Mouse (Mus musculus): ENCODE results near the gene Vmo1. TPM values are rescaled to one million over a fixed set of nuclear protein-coding genes. Genes with fewer than 3 reads are reported as not detected.
A peak's percentile ranks its signal among the peaks of the same experiment; 100 is the strongest.

Gene Vmo1
- not detected for total RNA-seq (2021)
- long read RNA-seq, experiment 1 = 0 reads
- long read RNA-seq, experiment 2 = 0 reads

GRCm38 (mm10) chr11:70514288-70514687, at the start of gene Vmo1:
TSS of gene Vmo1 (minus strand) at chr11:70514616.
- DNase-seq (ENCODE audit: extremely low spot score in 1 of 2, low spot score in 2 of 2) = no peak
- intact Hi-C loops (cut with DNase I) = no loop called here
- TF ChIP-seq CTCF (IDR thresholded peaks at IDR 0.05) = no peak
- Histone ChIP-seq H3K27ac (no peak within 1 kb of the TSS), H3K4me3 (no peak within 1 kb of the TSS)

GRCm38 (mm10) chr11:70563470-70564275, 49.3 kb upstream of the Vmo1 start:
- DNase-seq (ENCODE audit: extremely low spot score in 1 of 2, low spot score in 2 of 2) = peak in 1 of 2 experiments; percentile 41
- Histone ChIP-seq H3K27ac (peak overlapping the region; percentile 98), H3K4me3 (peak overlapping the region; percentile 100)
- intact Hi-C loops (cut with DNase I) = loop anchor here (2.0 kb wide), 3 partner anchors 21 to 39 kb away; partner anchors contain the start of genes Pld2 and Psmb6
- no peak for TF ChIP-seq CTCF (IDR thresholded peaks at IDR 0.05)

- no peak for TF ChIP-seq CTCF (IDR thresholded peaks at IDR 0.05)
- no peak for DNase-seq (ENCODE audit: extremely low spot score in 1 of 2, low spot score in 2 of 2)
- Histone ChIP-seq H3K27ac (peak overlapping the region; percentile 98), H3K4me3 (peak overlapping the region; percentile 100)
- intact Hi-C loops (cut with DNase I) = loop anchor here (2.0 kb wide), 2 partner anchors 22 to 38 kb away; partner anchors contain the start of genes Pld2 and Psmb6
These were observed 48.6 kb upstream of the Vmo1 start for GRCm38 (mm10) chr11:70562995-70563469.

GRCm38 (mm10) chr11:70562287-70562994, 48.0 kb upstream of the Vmo1 start, which contains the start of gene Mink1:
TSS of gene Mink1 (plus strand) at chr11:70562881.
- intact Hi-C loops (cut with DNase I) = loop anchor here (2.0 kb wide), 2 partner anchors 22 to 38 kb away; partner anchors contain the start of genes Pld2 and Psmb6

GRCm38 (mm10) chr11:70561937-70562286, 47.5 kb upstream of the Vmo1 start:
- Histone ChIP-seq H3K4me3 (peak overlapping the region; percentile 100), H3K27ac (peak overlapping the region; percentile 98)
- intact Hi-C loops (cut with DNase I) = loop anchor here (2.0 kb wide), 2 partner anchors 21 to 37 kb away; partner anchors contain the start of genes Pld2 and Psmb6
- peak; percentile 4 for TF ChIP-seq CTCF (IDR thresholded peaks at IDR 0.05)
- DNase-seq (ENCODE audit: extremely low spot score in 1 of 2, low spot score in 2 of 2) = no peak

More at GRCm38 (mm10) chr11:70562287-70562994, 48.0 kb upstream of the Vmo1 start, which contains the start of gene Mink1:
- Histone ChIP-seq H3K27ac (peak within 1 kb of the TSS; percentile 98), H3K4me3 (peak within 1 kb of the TSS; percentile 100)
- TF ChIP-seq CTCF (IDR thresholded peaks at IDR 0.05) = no peak; the same call in 1 of the 2 replicates
- peak; percentile 91 to 92 for DNase-seq (ENCODE audit: extremely low spot score in 1 of 2, low spot score in 2 of 2)

- TF ChIP-seq CTCF (IDR thresholded peaks at IDR 0.05) = no peak; the same call in 1 of the 2 replicates
- DNase-seq (ENCODE audit: extremely low spot score in 1 of 2, low spot score in 2 of 2) = no peak
- Histone ChIP-seq H3K27ac (no peak overlapping the region), H3K4me3 (no peak overlapping the region)
- intact Hi-C loops (cut with DNase I) = no loop called here
These were observed 43.1 kb upstream of the Vmo1 start for GRCm38 (mm10) chr11:70557545-70557944.

DNA sequence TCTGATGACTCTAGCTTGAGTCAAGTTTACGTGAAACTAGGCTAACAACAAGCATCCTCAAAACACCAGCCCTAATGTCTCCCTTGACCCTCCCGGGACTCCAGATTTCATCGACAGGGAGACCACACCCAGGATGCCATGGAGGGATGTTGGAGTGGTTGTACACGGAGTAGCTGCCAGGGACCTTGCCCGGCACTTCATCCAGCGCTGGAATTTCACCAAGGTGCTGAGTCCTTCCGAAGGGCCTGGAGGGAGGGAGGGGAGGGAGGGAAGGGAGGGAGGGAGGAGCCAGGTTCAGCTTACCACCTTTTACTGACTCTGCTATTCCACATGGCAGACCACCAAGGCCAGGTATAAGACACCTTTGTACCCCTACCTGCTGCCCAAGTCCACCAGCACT, 39.5 kb upstream of the Vmo1 start:
- intact Hi-C loops (cut with DNase I) = no loop called here

DNA sequence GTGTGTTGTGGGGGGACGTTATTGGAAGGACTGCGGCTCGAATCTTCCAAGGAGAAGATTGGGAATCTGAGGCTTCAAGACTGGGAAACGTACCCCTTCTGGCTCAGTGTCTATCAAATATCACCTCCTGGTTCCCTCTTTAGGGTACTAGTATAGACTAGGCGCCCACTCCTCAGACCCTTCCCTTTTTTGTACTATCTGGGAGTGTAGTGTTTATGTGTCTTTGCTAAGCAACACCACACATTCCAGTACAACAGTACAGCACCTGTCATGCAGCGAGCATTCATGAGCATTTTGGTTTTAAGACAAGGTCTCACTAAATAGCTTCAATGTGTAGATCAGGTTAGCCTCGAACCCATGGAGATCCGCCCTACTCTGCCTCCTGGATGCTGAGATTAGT, 37.1 kb upstream of the Vmo1 start:
- DNase-seq (ENCODE audit: extremely low spot score in 1 of 2, low spot score in 2 of 2) = no peak
- H3K27ac ChIP-seq = no peak overlapping the region
- TF ChIP-seq CTCF (IDR thresholded peaks at IDR 0.05) = no peak
- intact Hi-C loops (cut with DNase I) = no loop called here
- H3K4me3 ChIP-seq = no peak overlapping the region

More for the DNA sequence above, 39.5 kb upstream of the Vmo1 start:
- no peak overlapping the region for H3K27ac ChIP-seq
- no peak overlapping the region for H3K4me3 ChIP-seq
- no peak for TF ChIP-seq CTCF (IDR thresholded peaks at IDR 0.05)
- DNase-seq (ENCODE audit: extremely low spot score in 1 of 2, low spot score in 2 of 2) = no peak

GRCm38 (mm10) chr11:70544496-70544895, 30.1 kb upstream of the Vmo1 start:
- no peak for TF ChIP-seq CTCF (IDR thresholded peaks at IDR 0.05)
- Histone ChIP-seq H3K4me3 (no peak overlapping the region), H3K27ac (no peak overlapping the region)
- DNase-seq (ENCODE audit: extremely low spot score in 1 of 2, low spot score in 2 of 2) = no peak
- intact Hi-C loops (cut with DNase I) = no loop called here

DNA sequence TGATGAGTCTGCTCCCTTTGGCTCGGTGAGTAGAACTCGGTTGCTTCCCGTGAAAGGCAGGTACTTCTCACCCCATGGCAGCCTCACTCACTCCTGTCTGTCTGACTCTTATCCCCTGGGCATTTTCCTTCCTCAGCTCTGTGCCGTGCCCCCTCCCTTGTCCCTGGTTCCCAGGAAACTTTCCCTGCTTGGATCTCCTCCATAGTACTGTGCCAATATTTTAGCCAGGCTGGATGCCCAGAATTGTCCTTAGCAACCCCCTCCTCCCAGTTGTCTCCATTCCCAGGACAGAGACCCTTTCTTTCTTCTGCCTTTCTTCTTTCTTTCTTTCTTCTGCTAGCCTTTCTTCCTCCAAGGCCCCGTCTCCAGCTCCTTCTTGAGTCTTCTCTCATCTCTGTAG, 27.0 kb upstream of the Vmo1 start:
- peak overlapping the region; percentile 60 for H3K4me3 ChIP-seq

DNA sequence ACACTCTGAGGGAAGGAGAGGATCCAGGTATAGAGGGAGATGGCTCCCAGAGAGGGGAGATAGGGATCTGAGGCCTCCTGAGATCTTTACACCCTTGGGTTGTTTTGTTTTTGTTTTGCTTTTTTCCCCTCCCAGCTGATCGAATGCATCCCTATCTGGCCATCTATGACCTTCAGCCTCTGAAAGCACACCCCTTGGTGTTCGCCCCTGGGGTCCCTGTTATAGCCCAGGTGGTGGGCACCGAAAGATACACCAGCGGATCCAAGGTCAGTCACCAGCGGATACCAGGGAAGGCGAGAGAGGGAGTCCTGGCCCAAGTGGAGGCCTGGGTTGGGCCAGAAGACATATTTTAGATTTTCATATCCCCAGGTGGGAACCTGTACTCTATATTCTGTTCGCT, 26.5 kb upstream of the Vmo1 start:
- intact Hi-C loops (cut with DNase I) = loop anchor here (2.0 kb wide), 2 partner anchors 22 to 64 kb away; partner anchors contain the start of gene Mink1
- H3K27ac ChIP-seq = no peak overlapping the region
- no peak for TF ChIP-seq CTCF (IDR thresholded peaks at IDR 0.05)
- peak overlapping the region; percentile 60 for H3K4me3 ChIP-seq
- no peak for DNase-seq (ENCODE audit: extremely low spot score in 1 of 2, low spot score in 2 of 2)

More for the DNA sequence above, 27.0 kb upstream of the Vmo1 start:
- no peak for DNase-seq (ENCODE audit: extremely low spot score in 1 of 2, low spot score in 2 of 2)
- intact Hi-C loops (cut with DNase I) = loop anchor here (2.0 kb wide), 2 partner anchors 21 to 63 kb away; partner anchors contain the start of gene Mink1
- TF ChIP-seq CTCF (IDR thresholded peaks at IDR 0.05) = no peak
- no peak overlapping the region for H3K27ac ChIP-seq

Measured in left cerebral cortex, adult 2 months (tissue).